Mouse (Mus musculus): ENCODE results near the gene Zbtb46. TPM values are rescaled to one million over a fixed set of nuclear protein-coding genes. Genes with fewer than 3 reads are reported as not detected.

The Zbtb46 gene
- total RNA-seq, 2 experiments from 2014 or later, result 13.8 to 15.3 TPM

- DNase-seq (ENCODE audit: low spot score in 2 of 2), result peak; percentile 55 to 65
Observed at GRCm38 (mm10) chr2:181410760-181411473, 48.3 kb downstream of the Zbtb46 start.

- DNase-seq (ENCODE audit: low spot score in 2 of 2), result no peak
Observed at GRCm38 (mm10) chr2:181409643-181410042, 49.6 kb downstream of the Zbtb46 start.

GRCm38 (mm10) chr2:181403722-181404121 lies 55.5 kb downstream of the Zbtb46 start:
- no peak for DNase-seq (ENCODE audit: low spot score in 2 of 2)

GRCm38 (mm10) chr2:181401497-181401896 lies 57.7 kb downstream of the Zbtb46 start:
- no peak for DNase-seq (ENCODE audit: low spot score in 2 of 2)

- no peak for DNase-seq (ENCODE audit: low spot score in 2 of 2)
Observed at GRCm38 (mm10) chr2:181397207-181397761, 61.9 kb downstream of the Zbtb46 start.

GRCm38 (mm10) chr2:181394086-181394485 lies 65.1 kb downstream of the Zbtb46 start:
- DNase-seq (ENCODE audit: low spot score in 2 of 2), result no peak

GRCm38 (mm10) chr2:181392600-181393213 lies 66.5 kb downstream of the Zbtb46 start:
- peak; percentile 87 to 94 for DNase-seq (ENCODE audit: low spot score in 2 of 2)

- DNase-seq (ENCODE audit: low spot score in 2 of 2), result no peak
Observed at GRCm38 (mm10) chr2:181391541-181391940, 67.7 kb downstream of the Zbtb46 start.

GRCm38 (mm10) chr2:181391022-181391421 lies 68.2 kb downstream of the Zbtb46 start:
- DNase-seq (ENCODE audit: low spot score in 2 of 2), result no peak

GRCm38 (mm10) chr2:181390136-181390870 lies 68.9 kb downstream of the Zbtb46 start:
- DNase-seq (ENCODE audit: low spot score in 2 of 2), result no peak

- DNase-seq (ENCODE audit: low spot score in 2 of 2), result no peak
Observed at GRCm38 (mm10) chr2:181386663-181387210, 72.5 kb downstream of the Zbtb46 start.

GRCm38 (mm10) chr2:181385885-181386284 lies 73.3 kb downstream of the Zbtb46 start:
- DNase-seq (ENCODE audit: low spot score in 2 of 2), result peak; percentile 70 to 78

- peak in 1 of 2 experiments; percentile 35 for DNase-seq (ENCODE audit: low spot score in 2 of 2)
Observed at GRCm38 (mm10) chr2:181384919-181385391, 74.3 kb downstream of the Zbtb46 start.

GRCm38 (mm10) chr2:181384463-181384862 lies 74.8 kb downstream of the Zbtb46 start:
- no peak for DNase-seq (ENCODE audit: low spot score in 2 of 2)

- DNase-seq (ENCODE audit: low spot score in 2 of 2), result no peak
Observed at GRCm38 (mm10) chr2:181381631-181382306, 77.5 kb downstream of the Zbtb46 start.

- DNase-seq (ENCODE audit: low spot score in 2 of 2), result no peak
Observed at GRCm38 (mm10) chr2:181381107-181381506, 78.1 kb downstream of the Zbtb46 start.

GRCm38 (mm10) chr2:181380251-181380650 lies 79.0 kb downstream of the Zbtb46 start:
- DNase-seq (ENCODE audit: low spot score in 2 of 2), result no peak

GRCm38 (mm10) chr2:181379778-181380177 lies 79.4 kb downstream of the Zbtb46 start, which contains the start of gene Lime1:
TSS of gene Lime1 (plus strand) at chr2:181380078.
- no peak for DNase-seq (ENCODE audit: low spot score in 2 of 2)

GRCm38 (mm10) chr2:181378701-181379100 lies 80.5 kb downstream of the Zbtb46 start:
- DNase-seq (ENCODE audit: low spot score in 2 of 2), result no peak

GRCm38 (mm10) chr2:181377230-181377629 lies 82.0 kb downstream of the Zbtb46 start:
- no peak for DNase-seq (ENCODE audit: low spot score in 2 of 2)

GRCm38 (mm10) chr2:181375787-181376186 lies 83.4 kb downstream of the Zbtb46 start:
- no peak for DNase-seq (ENCODE audit: low spot score in 2 of 2)
